Mouse (Mus musculus): Measurements from ENCODE around the gene Tcea3. TPM values are rescaled to one million over a fixed set of nuclear protein-coding genes. Genes with fewer than 3 reads are reported as not detected.
A peak's percentile ranks its signal among the peaks of the same experiment; 100 is the strongest.

Gene Tcea3
- total RNA-seq, 1 experiment: 75.1 TPM

DNA sequence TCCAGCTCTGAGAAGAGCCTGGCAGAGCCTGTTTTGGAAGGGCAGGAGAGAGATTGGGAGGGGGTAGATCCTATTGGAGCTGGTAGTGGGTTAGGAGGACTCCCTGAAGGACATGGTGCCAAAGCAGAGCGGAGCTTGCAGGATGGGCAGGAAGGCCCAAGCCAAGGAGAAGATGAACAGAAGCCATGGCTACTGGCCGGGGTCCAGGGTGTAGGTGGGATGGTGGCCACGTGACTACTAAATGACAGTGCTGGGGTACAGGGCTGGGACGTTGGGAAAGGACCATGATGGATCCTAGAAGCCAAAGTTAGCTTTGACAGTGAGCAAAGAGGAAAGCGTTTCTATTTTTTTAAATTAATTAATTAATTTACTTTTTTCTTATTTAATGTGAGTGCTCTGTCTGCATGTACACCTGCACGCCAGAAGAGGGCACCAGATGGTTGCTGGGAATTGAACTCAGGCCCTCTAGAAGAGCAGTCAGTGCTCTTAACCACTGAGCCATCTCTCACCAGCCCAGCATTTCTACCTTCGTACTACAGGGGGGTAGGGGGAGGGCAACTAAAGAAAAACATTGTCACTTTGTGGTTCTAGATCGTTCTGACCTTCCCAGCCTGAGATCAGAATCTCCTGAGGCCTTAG is 5.3 kb upstream of the Tcea3 start:
- no peak for TF ChIP-seq HCFC1 (IDR thresholded peaks at IDR 0.05; ENCODE audit: borderline replicate concordance, insufficient read depth, low read length)
- no peak for TF ChIP-seq MAFK (IDR thresholded peaks at IDR 0.05; ENCODE audit: insufficient read depth, low read depth, low read length)
- no peak for TF ChIP-seq CHD2 (IDR thresholded peaks at IDR 0.05; ENCODE audit: low read depth, low read length)
- Histone ChIP-seq H3K9ac (ENCODE audit: insufficient read depth, low read depth, low read length, poor library complexity, severe bottlenecking) (no peak overlapping the region), H3K36me3 (ENCODE audit: control insufficient read depth, insufficient read depth, low read length, poor library complexity, severe bottlenecking) (peaks cover 26% of the 10 kb centered on the region), H3K4me3 (ENCODE audit: insufficient read depth in 1 of 2, low read depth in 1 of 2, low read length in 2 of 2, poor library complexity in 1 of 2, severe bottlenecking in 1 of 2) (no peak overlapping the region), H3K4me1 (ENCODE audit: control insufficient read depth in 2 of 2, insufficient read depth in 2 of 2, low read length in 2 of 2, poor library complexity in 1 of 2) (peaks cover 9 to 33% of the 10 kb centered on the region in 2 experiments), H3K27ac (ENCODE audit: insufficient read depth, low read depth, low read length, poor library complexity, severe bottlenecking) (no peak overlapping the region), H3K9me3 (ENCODE audit: control insufficient read depth, insufficient read depth, low read depth, low read length) (no peaks in the 10 kb centered on the region)
- in situ Hi-C loops (cut with MboI; ENCODE audit: low sequenced_read_pairs in 2 of 2, unreplicated experiment in 2 of 2): no loop called here
- DNase-seq (ENCODE audit: low read depth, low spot score): no peak

- in situ Hi-C loops (cut with MboI; ENCODE audit: low sequenced_read_pairs in 2 of 2, unreplicated experiment in 2 of 2): no loop called here
- Histone ChIP-seq H3K27ac (ENCODE audit: insufficient read depth, low read depth, low read length, poor library complexity, severe bottlenecking) (no peak overlapping the region), H3K36me3 (ENCODE audit: control insufficient read depth, insufficient read depth, low read length, poor library complexity, severe bottlenecking) (peaks cover 26% of the 10 kb centered on the region), H3K4me3 (ENCODE audit: insufficient read depth in 1 of 2, low read depth in 1 of 2, low read length in 2 of 2, poor library complexity in 1 of 2, severe bottlenecking in 1 of 2) (no peak overlapping the region), H3K9me3 (ENCODE audit: control insufficient read depth, insufficient read depth, low read depth, low read length) (no peaks in the 10 kb centered on the region), H3K4me1 (ENCODE audit: control insufficient read depth in 2 of 2, insufficient read depth in 2 of 2, low read length in 2 of 2, poor library complexity in 1 of 2) (peaks cover 9 to 31% of the 10 kb centered on the region in 2 experiments), H3K9ac (ENCODE audit: insufficient read depth, low read depth, low read length, poor library complexity, severe bottlenecking) (peak overlapping the region; percentile 30; the same call in 1 of the 2 replicates)
- DNase-seq (ENCODE audit: low read depth, low spot score): no peak
- no peak for TF ChIP-seq HCFC1 (IDR thresholded peaks at IDR 0.05; ENCODE audit: borderline replicate concordance, insufficient read depth, low read length)
- no peak for TF ChIP-seq ZNF384 (IDR thresholded peaks at IDR 0.05; ENCODE audit: low read depth, low read length)
- no peak for TF ChIP-seq CHD2 (IDR thresholded peaks at IDR 0.05; ENCODE audit: low read depth, low read length)
These were observed 4.8 kb upstream of the Tcea3 start for GRCm38 (mm10) chr4:136242728-136243127.

GRCm38 (mm10) chr4:136244208-136244607 is 3.3 kb upstream of the Tcea3 start:
- in situ Hi-C loops (cut with MboI; ENCODE audit: low sequenced_read_pairs in 2 of 2, unreplicated experiment in 2 of 2): no loop called here
- Histone ChIP-seq H3K27ac (ENCODE audit: insufficient read depth, low read depth, low read length, poor library complexity, severe bottlenecking) (no peak overlapping the region), H3K9ac (ENCODE audit: insufficient read depth, low read depth, low read length, poor library complexity, severe bottlenecking) (no peak overlapping the region), H3K4me1 (ENCODE audit: control insufficient read depth in 2 of 2, insufficient read depth in 2 of 2, low read length in 2 of 2, poor library complexity in 1 of 2) (peaks cover 9 to 25% of the 10 kb centered on the region in 2 experiments), H3K9me3 (ENCODE audit: control insufficient read depth, insufficient read depth, low read depth, low read length) (no peaks in the 10 kb centered on the region), H3K36me3 (ENCODE audit: control insufficient read depth, insufficient read depth, low read length, poor library complexity, severe bottlenecking) (peaks cover 17% of the 10 kb centered on the region), H3K4me3 (ENCODE audit: insufficient read depth in 1 of 2, low read depth in 1 of 2, low read length in 2 of 2, poor library complexity in 1 of 2, severe bottlenecking in 1 of 2) (no peak overlapping the region)
- DNase-seq (ENCODE audit: low read depth, low spot score): no peak
- TF ChIP-seq ZC3H11A (IDR thresholded peaks at IDR 0.05; ENCODE audit: borderline replicate concordance, low read depth, low read length) (no peak), MAFK (IDR thresholded peaks at IDR 0.05; ENCODE audit: insufficient read depth, low read depth, low read length) (no peak), HCFC1 (IDR thresholded peaks at IDR 0.05; ENCODE audit: borderline replicate concordance, insufficient read depth, low read length) (no peak), CHD2 (IDR thresholded peaks at IDR 0.05; ENCODE audit: low read depth, low read length) (no peak), ZNF384 (IDR thresholded peaks at IDR 0.05; ENCODE audit: low read depth, low read length) (no peak)

DNA sequence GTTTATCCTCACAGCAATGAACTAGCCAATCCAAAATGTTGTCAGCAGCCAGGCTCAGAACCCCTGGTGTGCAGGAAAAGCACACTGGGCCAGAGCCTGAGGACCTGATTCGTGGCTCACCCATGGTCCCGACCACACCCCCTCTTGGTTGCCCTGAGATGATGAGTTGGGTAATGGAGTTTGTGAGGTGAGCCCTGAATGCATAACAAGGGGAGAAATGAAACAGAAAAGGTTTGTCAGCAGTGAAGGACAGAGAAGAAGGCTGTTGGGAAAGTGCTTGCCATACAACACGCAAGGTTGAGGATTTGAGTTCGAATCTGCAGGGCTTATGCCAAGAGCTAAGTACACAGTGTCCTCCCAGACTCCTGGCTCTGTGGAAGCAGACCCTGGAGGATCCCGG is 1.8 kb upstream of the Tcea3 start:
- H3K4me3 ChIP-seq (ENCODE audit: insufficient read depth in 1 of 2, low read depth in 1 of 2, low read length in 2 of 2, poor library complexity in 1 of 2, severe bottlenecking in 1 of 2): peak overlapping the region in 1 of 2 experiments; percentile 54; a peak in 1 of 4 replicates
- peaks cover 18% of the 10 kb centered on the region for H3K36me3 ChIP-seq (ENCODE audit: control insufficient read depth, insufficient read depth, low read length, poor library complexity, severe bottlenecking)
- H3K9ac ChIP-seq (ENCODE audit: insufficient read depth, low read depth, low read length, poor library complexity, severe bottlenecking): peak overlapping the region; percentile 45; the same call in 1 of the 2 replicates
- peak overlapping the region; percentile 84 for H3K27ac ChIP-seq (ENCODE audit: insufficient read depth, low read depth, low read length, poor library complexity, severe bottlenecking)
- no peaks in the 10 kb centered on the region for H3K9me3 ChIP-seq (ENCODE audit: control insufficient read depth, insufficient read depth, low read depth, low read length)
- TF ChIP-seq ZNF384 (IDR thresholded peaks at IDR 0.05; ENCODE audit: low read depth, low read length) (no peak), HCFC1 (IDR thresholded peaks at IDR 0.05; ENCODE audit: borderline replicate concordance, insufficient read depth, low read length) (no peak), MAFK (IDR thresholded peaks at IDR 0.05; ENCODE audit: insufficient read depth, low read depth, low read length) (no peak), CHD2 (IDR thresholded peaks at IDR 0.05; ENCODE audit: low read depth, low read length) (no peak), ZC3H11A (IDR thresholded peaks at IDR 0.05; ENCODE audit: borderline replicate concordance, low read depth, low read length) (no peak)
- in situ Hi-C loops (cut with MboI; ENCODE audit: low sequenced_read_pairs in 2 of 2, unreplicated experiment in 2 of 2): no loop called here
- no peak for DNase-seq (ENCODE audit: low read depth, low spot score)
- H3K4me1 ChIP-seq (ENCODE audit: control insufficient read depth in 2 of 2, insufficient read depth in 2 of 2, low read length in 2 of 2, poor library complexity in 1 of 2): peaks cover 9 to 26% of the 10 kb centered on the region in 2 experiments
